Mouse (Mus musculus) spleen, postnatal 10 days (tissue): ENCODE measurements around the gene Pla2g15.
"Not testable (repeated sequence)": the region's sequence is repeated elsewhere in the genome, so short reads cannot be mapped to it uniquely, and the experiment has no call there.

Experiments used
- DNase-seq, 2 experiments: peaks; one replicate each; pipeline ENCODE4 v3.0.0; 2021 to 2022; ENCODE audit warnings: low spot score in 2 of 2

The Pla2g15 gene

DNA sequence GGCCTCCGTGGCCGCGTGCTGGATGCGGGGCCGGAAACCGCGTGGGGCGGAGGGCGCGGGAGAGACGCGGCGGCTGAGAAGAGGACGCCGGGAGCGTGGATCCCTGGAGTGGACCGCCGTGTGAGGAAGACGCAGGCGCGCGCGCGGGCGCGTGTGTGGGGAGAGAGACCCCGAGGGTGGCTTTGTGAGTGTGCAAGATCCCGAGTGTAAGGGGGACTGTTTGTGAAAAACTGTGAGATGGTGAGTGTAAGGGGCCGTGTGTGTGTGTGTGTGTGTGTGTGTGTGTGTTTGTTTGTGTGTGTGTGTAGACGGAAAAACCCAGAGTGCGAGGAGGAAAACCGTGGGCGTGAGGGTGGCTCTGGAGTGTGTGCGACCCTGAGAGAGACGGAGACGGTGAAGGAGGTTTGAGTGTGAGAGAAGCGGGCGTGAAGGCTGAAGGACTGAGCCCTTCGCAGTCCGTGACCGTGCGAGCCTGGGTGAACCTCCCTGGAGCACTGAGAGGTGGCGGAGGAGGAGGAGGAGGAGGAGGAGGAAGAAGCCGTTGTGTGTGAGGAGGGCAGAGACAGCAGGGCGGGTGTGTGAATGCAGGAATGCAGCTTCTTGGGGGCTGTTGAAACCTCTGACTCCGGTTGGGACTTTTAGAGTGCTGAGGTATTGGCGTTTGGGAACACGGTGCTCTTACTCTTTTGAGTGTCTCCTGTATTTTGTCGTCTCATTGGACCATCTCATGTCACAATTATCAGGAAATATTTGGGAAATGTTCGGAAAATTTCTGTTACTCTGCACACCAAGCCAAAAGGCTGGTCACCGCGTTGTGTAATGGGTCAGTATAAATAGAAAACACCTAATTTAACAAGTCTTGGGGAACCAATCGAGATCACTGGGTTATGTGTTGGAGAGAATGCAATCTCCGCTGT lies 19.1 kb downstream of the Pla2g15 start:
- DNase-seq = peak; percentile 41 to 44

DNA sequence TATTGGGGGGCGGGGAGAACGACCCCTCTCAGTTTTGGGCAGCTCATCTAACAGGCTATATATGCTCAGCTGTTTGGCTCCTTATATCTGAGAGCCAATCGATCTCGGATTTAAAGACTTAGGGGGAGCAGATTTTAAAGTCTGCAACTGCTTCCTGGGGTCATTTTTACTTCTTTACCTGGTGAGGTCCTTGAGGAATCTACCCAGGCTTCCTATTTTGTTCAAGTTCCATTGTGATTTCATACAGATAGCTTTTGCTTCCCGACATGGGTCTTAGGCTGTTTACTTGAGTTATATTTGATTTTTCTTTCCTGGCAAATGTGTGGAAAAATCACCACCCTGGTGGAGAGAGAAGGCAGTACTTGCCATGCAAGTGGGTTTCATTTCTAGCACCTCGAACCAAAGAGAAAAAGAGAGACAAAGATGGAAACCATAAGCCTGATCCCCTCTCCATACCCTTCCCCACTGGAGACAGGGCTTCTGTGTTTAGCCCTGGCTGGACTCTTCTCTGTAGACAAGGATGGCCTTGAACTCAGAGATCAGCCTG lies 19.8 kb downstream of the Pla2g15 start:
- no peak for DNase-seq

DNA sequence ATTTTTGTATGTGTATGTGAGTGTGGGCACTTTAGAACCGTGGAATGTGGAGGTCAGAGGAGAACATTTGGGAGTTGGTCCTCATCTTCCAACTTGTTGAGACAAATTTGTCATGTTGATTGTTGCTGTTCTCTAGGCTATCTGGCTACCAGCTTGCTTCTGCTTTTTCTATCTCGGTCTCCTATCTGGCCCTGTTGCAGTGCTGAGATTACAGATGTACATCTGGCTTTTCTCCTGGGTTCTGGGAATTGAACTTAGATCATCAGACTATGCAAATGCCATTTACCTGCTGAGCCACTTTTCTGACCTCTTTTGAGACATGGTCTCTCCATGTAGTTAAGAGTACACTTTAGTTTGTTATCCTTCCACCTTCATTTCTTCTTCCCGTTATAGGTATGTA lies 23.4 kb downstream of the Pla2g15 start:
- DNase-seq = no peak

DNA sequence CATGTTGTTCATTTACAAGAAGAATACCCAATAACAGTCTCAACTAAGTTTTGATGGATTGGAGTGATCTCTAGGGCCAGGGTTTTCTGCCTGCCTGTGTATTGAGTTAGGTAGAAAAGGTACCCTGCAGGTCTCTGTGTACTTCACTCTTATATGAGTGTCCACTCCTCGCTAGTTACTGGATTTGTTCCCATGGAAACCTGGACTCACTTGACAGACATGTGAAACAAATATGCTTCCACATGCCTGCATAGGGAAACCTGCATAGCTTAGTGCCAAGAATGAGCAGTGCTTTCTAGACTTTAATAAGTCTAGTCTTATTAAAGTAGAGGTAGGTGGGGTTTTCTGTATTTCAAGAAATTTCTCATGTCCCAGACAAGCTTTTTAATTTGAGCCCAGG lies 26.7 kb downstream of the Pla2g15 start:
- no peak for DNase-seq

DNA sequence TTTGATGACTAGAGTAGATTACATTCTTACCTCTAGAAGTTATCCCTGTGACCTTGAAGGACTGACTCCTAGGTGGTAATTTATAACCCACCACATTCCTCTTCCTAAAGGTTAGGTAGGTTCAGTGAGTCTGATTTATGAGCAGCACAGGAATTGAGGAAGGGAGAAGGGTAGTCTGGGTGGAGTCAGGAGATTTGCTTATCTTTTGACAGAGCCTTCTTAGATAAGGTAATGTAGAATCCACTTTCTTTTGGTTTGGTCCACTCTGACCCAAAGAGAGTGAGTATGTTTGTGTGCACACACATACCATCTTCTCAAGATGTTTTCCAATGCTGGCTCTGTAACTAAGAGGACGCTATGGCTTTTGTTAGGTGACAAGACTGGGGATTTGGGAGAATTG lies 27.4 kb downstream of the Pla2g15 start:
- DNase-seq = no peak

DNA sequence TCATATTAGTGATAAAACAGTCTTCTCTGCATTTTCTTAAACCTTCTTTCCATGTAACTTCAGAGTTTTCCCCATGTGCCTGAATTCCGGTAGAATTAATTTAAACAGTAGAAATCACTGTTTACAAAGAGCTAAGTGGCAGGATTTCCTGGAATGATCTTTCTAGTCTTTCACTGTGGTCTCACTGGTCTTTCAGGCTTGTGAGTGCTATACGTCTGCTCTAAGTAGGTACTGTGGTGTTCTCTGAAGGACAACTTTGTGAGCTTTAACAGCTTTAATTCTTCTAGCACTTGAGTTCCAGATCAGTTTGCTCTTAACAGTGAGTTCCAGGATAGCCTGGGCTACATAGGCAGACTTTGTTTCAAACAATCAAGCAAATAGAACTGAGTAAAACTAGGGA lies 28.2 kb downstream of the Pla2g15 start:
- DNase-seq = no peak

DNA sequence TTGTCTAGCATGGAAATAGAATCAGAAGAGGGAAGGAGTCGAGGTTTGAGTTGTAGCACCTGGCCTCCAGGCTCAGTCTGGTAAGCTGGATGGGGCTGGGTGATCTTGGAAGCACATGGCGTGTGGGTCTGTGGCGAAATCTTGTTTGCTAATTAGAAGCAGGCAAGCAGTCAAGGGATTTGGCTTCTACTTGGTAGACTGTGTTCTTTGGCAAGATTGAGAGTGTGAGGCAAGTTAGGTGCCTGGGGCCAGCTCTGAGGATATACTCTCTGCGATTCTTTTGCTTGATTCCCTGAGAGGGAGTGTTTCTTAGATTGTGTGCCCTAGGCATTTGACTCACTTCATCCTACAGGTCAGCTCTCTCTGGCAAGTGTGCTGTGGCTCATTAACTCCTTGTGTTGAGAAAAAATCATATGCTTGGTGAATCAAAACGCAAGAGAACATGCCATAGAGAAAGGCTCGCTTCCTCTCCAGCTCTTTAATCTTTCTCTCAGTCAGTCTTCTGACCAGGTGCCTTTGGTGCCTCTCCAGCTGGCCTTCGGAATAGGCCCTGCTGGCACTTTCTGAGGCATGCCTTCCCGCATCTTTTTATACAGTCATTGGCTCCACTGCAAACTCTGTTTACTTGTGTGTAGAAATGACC lies 35.5 kb downstream of the Pla2g15 start:
- no peak for DNase-seq

DNA sequence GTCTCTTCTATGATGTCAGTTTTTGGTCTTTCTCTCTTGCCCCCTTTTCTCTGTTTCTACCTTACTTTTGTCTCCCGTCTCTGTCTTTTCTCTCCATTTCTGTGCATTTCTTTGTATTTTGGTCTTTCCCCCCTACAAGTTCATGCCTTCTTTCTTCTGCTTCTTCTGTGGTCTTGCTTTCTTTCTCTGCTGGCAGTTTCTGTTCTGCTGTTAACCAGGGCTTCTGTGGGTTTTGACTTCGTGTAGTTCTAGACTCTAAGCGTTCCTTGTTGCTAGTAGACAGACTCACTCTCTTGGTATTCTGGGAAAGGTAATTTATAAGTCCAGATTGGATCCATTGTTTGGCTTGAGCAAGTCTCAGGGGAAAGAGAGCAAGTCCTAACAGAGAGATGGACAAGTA lies 36.2 kb downstream of the Pla2g15 start:
- DNase-seq = no peak

DNA sequence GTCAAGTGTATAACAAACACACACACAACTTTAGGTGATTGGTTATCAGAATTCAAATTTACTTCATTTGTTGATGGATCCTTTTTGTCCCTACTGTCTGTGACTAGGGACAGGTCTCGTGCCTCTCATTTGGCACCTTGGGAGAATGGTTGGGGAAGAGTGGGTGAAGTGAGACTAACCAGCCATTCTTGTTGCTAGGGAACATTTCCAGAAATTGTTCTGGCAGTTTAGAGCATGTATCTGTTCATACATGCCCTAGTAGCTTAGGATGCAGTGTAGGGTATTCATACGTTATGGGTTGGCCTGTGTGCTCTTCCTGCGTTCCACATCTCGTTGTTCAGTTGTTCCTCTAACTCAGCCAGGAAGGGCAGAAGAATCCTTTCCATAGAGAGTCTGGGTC lies 39.0 kb downstream of the Pla2g15 start:
- DNase-seq = no peak

DNA sequence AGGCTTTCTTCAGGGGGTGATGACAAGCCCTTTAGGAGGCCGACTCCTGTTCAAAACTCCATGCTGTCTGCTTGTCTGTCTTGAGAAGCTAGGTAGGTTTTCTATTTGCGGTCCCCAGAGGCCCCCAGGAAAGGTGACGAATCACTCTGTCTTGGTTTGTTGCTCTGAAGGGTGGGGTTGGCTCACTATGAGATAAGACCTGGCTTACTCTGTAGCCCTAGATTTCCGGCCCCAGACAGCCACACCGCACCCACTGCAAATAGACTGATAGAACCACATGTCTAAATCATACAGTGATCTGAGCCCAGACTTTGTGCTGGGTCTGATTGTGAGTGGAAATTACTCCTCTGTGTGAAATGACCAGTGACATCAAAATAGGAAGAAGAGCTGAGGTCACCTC lies 41.4 kb downstream of the Pla2g15 start:
- no peak for DNase-seq

DNA sequence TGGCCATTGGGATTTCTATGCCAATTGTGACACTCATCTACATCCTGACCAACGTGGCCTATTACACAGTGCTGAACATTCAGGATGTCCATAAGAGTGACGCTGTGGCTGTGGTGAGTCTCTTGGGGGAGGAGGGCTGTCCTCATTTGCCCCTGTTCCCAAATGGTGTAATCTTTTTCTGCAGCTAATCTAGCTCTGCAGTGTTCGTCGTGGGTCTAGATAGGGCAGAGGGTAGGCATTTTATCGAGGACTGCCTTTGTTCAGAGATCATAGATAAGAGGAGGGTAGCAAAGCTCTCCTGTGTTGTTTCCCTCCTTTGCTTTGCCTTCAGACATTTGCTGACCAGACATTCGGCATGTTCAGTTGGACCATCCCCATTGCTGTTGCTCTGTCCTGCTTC lies 43.0 kb downstream of the Pla2g15 start:
- DNase-seq = no peak

DNA sequence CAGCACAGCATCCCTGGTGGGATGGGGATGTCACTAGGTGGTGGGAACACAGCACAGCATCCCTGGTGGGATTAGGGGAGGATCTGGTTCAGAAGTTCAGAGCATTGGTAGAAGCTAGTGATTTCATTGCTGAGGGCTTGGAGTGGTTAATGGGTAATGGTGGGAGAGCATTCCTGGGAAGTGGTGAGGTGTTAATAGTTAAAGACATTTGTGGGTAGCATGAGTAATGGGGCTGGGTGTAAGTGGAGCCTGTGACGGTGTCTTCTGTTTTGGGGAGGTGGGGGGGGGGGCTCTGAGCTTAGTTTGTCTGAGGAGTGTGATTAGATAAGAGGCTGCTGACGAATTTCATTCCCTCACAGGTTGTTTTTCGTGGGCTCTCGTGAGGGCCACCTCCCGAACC lies 43.9 kb downstream of the Pla2g15 start:
- DNase-seq = no peak

DNA sequence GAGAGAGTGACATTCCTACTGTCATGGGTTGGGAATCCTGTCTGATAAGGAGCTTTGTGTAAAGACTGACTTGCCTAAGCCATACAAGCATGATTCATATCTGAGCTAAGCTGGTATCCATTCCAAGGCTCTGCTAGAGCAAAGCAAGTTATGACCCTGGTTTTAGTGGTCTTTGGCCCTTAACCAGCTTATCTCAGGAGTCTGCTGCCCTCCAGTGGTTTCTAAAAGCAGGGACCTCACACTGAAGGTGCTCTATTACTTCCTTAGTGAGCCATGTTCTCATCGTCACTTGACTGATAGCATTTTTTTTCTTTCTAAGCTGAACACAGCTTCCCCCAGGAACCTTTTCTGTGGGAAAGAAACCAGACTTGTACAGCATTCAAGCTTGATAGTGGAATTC lies 48.5 kb downstream of the Pla2g15 start:
- DNase-seq = peak in 1 of 2 experiments; percentile 52

DNA sequence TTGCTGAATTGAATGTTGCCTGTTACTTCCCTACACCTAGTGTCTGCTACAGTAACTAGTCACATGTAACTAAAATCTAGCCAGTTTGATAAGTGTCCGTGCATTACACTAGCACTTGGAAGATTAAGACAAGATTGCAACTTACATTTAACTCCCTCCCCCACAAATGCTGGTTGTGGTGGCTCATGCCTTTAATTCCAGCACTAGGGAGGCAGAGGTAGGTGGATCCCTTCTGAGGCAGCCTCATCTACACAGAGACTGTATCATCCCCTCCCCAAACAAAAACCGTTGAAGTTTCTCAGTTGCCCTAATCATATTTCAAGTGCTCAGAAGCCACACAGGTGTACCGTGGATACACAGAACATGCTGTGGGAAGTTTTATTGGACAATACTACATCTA lies 49.4 kb downstream of the Pla2g15 start:
- DNase-seq = not testable (repeated sequence)

DNA sequence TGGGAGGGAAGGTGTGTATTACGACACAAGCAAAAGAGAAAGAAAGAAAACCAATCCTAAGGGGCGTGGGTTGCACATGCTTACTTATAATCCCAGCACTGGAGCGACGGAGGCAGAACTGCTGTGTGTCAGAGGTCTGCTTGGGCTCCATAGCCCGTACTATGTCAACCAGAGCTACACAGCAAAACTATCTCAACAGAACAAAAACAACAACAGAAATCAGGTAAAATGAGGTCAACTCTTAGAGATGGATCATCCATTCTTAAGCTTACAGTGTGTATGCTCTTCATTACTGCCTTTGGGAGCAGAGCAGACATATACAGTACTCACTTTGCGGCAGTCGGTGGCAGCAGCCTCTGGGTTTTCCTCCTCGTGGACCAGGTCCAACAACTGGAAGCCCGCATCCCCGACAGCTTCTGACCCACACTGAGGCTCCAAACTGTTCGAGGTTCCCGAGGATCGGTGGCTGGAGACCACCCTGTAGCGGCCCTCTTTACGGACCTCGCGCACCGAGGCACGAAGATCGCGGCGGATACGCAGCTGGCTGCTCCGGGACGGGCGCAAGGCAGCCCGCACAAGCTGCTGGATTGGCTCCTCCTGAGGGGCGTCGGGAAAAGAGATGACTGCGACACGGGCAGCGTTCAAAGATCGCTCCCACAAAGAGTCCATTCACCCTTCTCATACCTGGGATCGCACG lies 60.0 kb downstream of the Pla2g15 start:
- DNase-seq = peak in 1 of 2 experiments; percentile 16

DNA sequence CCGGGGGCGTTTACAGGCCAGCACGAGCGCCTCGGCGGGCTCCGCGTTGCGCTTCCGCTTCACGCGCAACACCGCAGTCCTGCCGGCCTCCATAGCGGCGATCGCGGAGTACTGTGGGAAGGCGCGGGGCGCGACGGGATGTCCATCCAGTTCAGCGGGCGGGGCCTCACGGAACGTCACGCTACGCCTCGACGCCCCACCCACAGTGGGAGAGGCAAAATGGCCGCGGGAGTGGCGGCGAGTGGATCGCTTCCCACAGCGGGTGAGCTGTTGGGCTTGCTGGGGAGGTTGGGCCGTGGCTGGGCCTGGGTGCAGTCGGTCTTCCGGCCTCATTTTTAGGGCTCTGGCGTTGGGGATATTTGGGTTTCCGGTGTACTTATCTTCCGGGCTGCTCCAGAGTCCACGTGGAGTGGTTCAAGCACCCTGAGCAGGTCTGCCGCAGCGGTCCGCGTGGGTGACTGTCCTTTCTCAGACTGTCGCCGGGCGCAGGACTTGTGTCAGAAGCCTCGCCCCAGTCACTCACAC lies 60.7 kb downstream of the Pla2g15 start, which contains the start of the genes Slc7a6os and Prmt7:
Slc7a6os (minus strand) TSS at position 115 of the 525 bp plus-strand sequence.
Prmt7 (plus strand) TSS at position 116 of the 525 bp plus-strand sequence.
- peak; percentile 93 to 96 for DNase-seq

DNA sequence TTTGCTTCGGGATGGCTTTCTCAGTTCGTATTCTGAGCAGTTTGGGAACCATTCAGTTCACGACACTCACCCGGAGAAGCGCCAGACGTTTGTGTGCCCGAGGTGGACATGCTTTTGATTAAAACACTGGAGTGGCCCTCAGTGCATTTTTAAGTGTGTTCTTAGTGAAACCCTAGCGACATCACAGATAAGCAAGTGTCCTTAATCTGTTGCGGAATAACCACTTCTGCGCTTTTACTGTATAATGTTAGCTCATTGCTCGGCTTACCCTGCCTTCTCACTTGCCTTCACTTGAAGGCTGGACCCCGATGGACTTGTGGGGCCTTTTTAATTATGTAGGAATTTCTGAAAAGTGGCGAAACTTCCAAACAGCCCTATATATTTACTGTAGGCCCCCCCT lies 61.2 kb downstream of the Pla2g15 start:
- no peak for DNase-seq

DNA sequence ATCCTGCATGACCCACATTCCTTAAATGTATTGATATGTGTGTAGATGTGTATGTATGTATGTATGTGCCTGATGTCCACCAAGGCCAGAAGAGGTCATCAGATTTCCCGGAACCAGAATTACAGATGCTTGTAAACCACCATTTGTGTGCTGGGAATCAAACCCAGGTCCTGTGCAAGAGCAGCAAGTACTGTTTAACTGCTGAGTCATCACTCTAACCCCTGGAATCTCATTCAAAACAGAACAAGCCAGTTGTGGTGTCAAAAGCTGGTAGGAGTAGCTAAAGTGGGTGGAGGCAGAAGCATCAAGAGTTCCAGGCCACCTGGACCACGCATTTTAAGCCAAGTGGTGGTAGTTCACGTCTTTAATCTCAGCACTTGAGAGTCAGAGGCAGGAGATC lies 63.8 kb downstream of the Pla2g15 start:
- no peak for DNase-seq
